ENCODE assay signal across 1 mouse cellular context in the genomic region with DNA sequence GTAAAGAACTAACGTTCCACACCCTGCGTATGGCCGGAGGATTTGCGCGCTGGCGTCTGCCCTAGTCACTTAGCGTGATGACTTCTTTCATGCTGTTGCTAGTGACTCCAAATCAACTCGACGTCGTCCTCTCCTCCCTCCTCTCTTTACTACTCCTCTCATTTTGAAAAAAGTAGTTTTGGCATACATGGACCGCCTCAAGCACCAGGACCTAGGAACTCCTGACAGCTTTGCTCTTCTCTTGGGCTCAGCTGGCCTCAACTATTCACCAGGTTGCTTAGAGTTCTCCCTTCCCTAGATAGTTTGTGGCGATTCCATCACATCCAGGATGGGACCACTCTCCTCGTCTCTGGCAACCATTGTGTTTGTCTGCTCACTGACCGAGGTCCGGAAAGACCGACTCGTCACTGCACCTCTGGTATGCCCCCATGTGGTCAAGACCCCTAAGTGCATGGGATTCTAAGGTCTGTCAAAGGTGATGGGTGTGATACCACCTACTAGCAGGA.
TF ChIP-seq lines count a peak whose summit lies in the region.

No protein-coding gene starts in this region.

TF ChIP-seq in MEL, 35 proteins besides CTCF, POLR2A, EP300 and RAD21:
- TF ChIP-seq USF1 (IDR thresholded peaks at IDR 0.05; ENCODE audit: low read depth, low read length), result no peak
- no peak for TF ChIP-seq JUND (IDR thresholded peaks at IDR 0.05; ENCODE audit: low read depth, low read length)
- peak; percentile 59 for TF ChIP-seq SMC3 (IDR thresholded peaks at IDR 0.05; ENCODE audit: low read depth, low read length)
- TF ChIP-seq ZMIZ1 (IDR thresholded peaks at IDR 0.05; ENCODE audit: low read depth, low read length), result no peak
- TF ChIP-seq USF2 (IDR thresholded peaks at IDR 0.05; ENCODE audit: borderline replicate concordance in 1 of 2, insufficient read depth in 1 of 2, low read depth in 1 of 2, low read length in 2 of 2), result no peak
- no peak for TF ChIP-seq UBTF (IDR thresholded peaks at IDR 0.05; ENCODE audit: borderline replicate concordance, insufficient read depth, low read depth, low read length)
- 0 out of 2 replicates have a peak, but pooled peaks have one; percentile 48 for TF ChIP-seq MYC (IDR thresholded peaks at IDR 0.05; ENCODE audit: low read depth, low read length)
- no peak for TF ChIP-seq MYB (IDR thresholded peaks at IDR 0.05; ENCODE audit: low read depth, low read length)
- no peak for TF ChIP-seq E2F4 (IDR thresholded peaks at IDR 0.05; ENCODE audit: borderline replicate concordance, low read depth, low read length)
- TF ChIP-seq SIN3A (IDR thresholded peaks at IDR 0.05; ENCODE audit: low read length), result peak; percentile 49; the same call in 1 of the 2 replicates
- TF ChIP-seq HCFC1 (IDR thresholded peaks at IDR 0.05; ENCODE audit: low read depth, low read length), result peak; percentile 45; the same call in 1 of the 2 replicates
- TF ChIP-seq MAX (IDR thresholded peaks at IDR 0.05; ENCODE audit: low read length), result peak; percentile 62
- no peak for TF ChIP-seq POLR2AphosphoS2 (IDR thresholded peaks at IDR 0.05; ENCODE audit: low read length)
- TF ChIP-seq MAFK (IDR thresholded peaks at IDR 0.05; ENCODE audit: borderline replicate concordance, low read depth, low read length), result no peak
- TF ChIP-seq RCOR1 (IDR thresholded peaks at IDR 0.05; ENCODE audit: low read depth, low read length), result peak; percentile 9; the same call in 1 of the 2 replicates
- TF ChIP-seq ZC3H11A (IDR thresholded peaks at IDR 0.05; ENCODE audit: low read depth, low read length), result peak; percentile 6; the same call in 1 of the 2 replicates
- no peak; the same call in 1 of the 2 replicates for TF ChIP-seq NELFE (IDR thresholded peaks at IDR 0.05; ENCODE audit: low read depth, low read length)
- TF ChIP-seq KAT2A (conservative IDR thresholded peaks at IDR 0.05; ENCODE audit: low read depth, low read length), result no peak
- TF ChIP-seq ETS1 (IDR thresholded peaks at IDR 0.05; ENCODE audit: low read depth, low read length), result no peak
- 0 out of 2 replicates have a peak, but pooled peaks have one; percentile 24 for TF ChIP-seq ELF1 (IDR thresholded peaks at IDR 0.05; ENCODE audit: low read depth, low read length)
- no peak for TF ChIP-seq MAZ (IDR thresholded peaks at IDR 0.05; ENCODE audit: low read depth, low read length)
- TF ChIP-seq MXI1 (IDR thresholded peaks at IDR 0.05; ENCODE audit: low read depth, low read length), result peak; percentile 49; the same call in 1 of the 2 replicates
- TF ChIP-seq ZNF384 (IDR thresholded peaks at IDR 0.05; ENCODE audit: low read depth, low read length), result 0 out of 2 replicates have a peak, but pooled peaks have one; percentile 9
- no peak for TF ChIP-seq GATA1 (IDR thresholded peaks at IDR 0.05; ENCODE audit: low read depth, low read length)
- no peak for TF ChIP-seq NRF1 (IDR thresholded peaks at IDR 0.05; ENCODE audit: insufficient read depth, low read depth, low read length, poor library complexity, severe bottlenecking)
- 0 out of 2 replicates have a peak, but pooled peaks have one; percentile 14 for TF ChIP-seq TCF12 (IDR thresholded peaks at IDR 0.05; ENCODE audit: low read depth, low read length)
- no peak for TF ChIP-seq MEF2A (IDR thresholded peaks at IDR 0.05; ENCODE audit: extremely low read depth, insufficient replicate concordance, low read depth, low read length, poor library complexity, severe bottlenecking)
- no peak for TF ChIP-seq CHD1 (IDR thresholded peaks at IDR 0.05; ENCODE audit: low read depth, low read length)
- no peak for TF ChIP-seq BHLHE40 (IDR thresholded peaks at IDR 0.05; ENCODE audit: borderline replicate concordance, low read depth, low read length)
- TF ChIP-seq POLR2AphosphoS5 (IDR thresholded peaks at IDR 0.05; ENCODE audit: borderline replicate concordance, low read depth, low read length), result no peak
- TF ChIP-seq TAL1 (IDR thresholded peaks at IDR 0.05; ENCODE audit: low read length), result no peak
- TF ChIP-seq TBP (IDR thresholded peaks at IDR 0.05; ENCODE audit: low read depth, low read length), result no peak
- TF ChIP-seq CHD2 (IDR thresholded peaks at IDR 0.05; ENCODE audit: low read length), result no peak
- no peak for TF ChIP-seq ZKSCAN1 (IDR thresholded peaks at IDR 0.05; ENCODE audit: low read depth, low read length)
- no peak for TF ChIP-seq GABPA (IDR thresholded peaks at IDR 0.05; ENCODE audit: low read depth, low read length)
